Mouse (Mus musculus): ENCODE data around the gene Xrcc5. TPM values are rescaled to one million over a fixed set of nuclear protein-coding genes. Genes with fewer than 3 reads are reported as not detected.

Gene Xrcc5
- polyA plus RNA-seq, 1 experiment from 2014 or later = 52.3 TPM

GRCm38 (mm10) chr1:72383651-72384050 is 76.4 kb downstream of the Xrcc5 start:
- Histone ChIP-seq H3K4me3 (ENCODE audit: low read depth, low read length) (no peak overlapping the region), H3K9me3 (ENCODE audit: control insufficient read depth, low read length) (no peaks in the 10 kb centered on the region), H3K4me1 (ENCODE audit: control insufficient read depth, insufficient read depth, low read length) (no peaks in the 10 kb centered on the region), H3K4me2 (no peak overlapping the region), H3K27ac (ENCODE audit: low read depth, low read length) (no peak overlapping the region), H3K36me3 (ENCODE audit: control insufficient read depth, insufficient read depth, low read length) (no peaks in the 10 kb centered on the region), H3K27me3 (ENCODE audit: control insufficient read depth, insufficient read depth, low read length) (no peaks in the 10 kb centered on the region), H3K9ac (ENCODE audit: low read length) (no peak overlapping the region)
- ATAC-seq (ENCODE audit: low FRiP score) (no peak), DNase-seq (ENCODE audit: low spot score, missing footprints) (no peak)
- 84% methylated on average over 5 of the region's 5 CpGs for WGBS

DNA sequence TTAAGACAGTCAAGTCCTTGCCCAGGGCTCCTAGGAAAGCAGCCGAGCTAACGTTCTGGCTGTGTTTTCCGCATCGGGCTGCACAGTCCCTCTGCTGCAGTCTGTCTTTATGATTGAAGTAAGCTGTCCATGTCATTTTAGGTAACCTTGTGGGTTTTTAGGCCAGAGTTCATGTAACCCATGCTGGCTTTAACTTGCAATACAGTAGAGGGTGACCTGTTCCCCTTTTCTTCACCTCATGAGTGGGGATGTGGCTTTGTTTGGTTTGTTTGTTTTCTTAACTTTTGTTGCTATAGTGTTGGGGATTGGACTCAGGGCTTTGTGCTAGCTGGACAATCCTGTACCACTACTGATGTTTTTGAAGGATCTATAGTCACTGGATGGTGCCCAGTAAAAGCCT is 83.2 kb downstream of the Xrcc5 start:
- H3K9ac ChIP-seq (ENCODE audit: low read length) = no peak overlapping the region
- H3K4me3 ChIP-seq (ENCODE audit: low read depth, low read length) = no peak overlapping the region
- H3K9me3 ChIP-seq (ENCODE audit: control insufficient read depth, low read length) = no peaks in the 10 kb centered on the region
- DNase-seq (ENCODE audit: low spot score, missing footprints) (no peak), ATAC-seq (ENCODE audit: low FRiP score) (no peak)
- WGBS = 85% methylated on average over 4 of the region's 4 CpGs
- no peaks in the 10 kb centered on the region for H3K36me3 ChIP-seq (ENCODE audit: control insufficient read depth, insufficient read depth, low read length)
- no peak overlapping the region for H3K27ac ChIP-seq (ENCODE audit: low read depth, low read length)
- no peak overlapping the region for H3K4me2 ChIP-seq
- H3K27me3 ChIP-seq (ENCODE audit: control insufficient read depth, insufficient read depth, low read length) = no peaks in the 10 kb centered on the region
- no peaks in the 10 kb centered on the region for H3K4me1 ChIP-seq (ENCODE audit: control insufficient read depth, insufficient read depth, low read length)

DNA sequence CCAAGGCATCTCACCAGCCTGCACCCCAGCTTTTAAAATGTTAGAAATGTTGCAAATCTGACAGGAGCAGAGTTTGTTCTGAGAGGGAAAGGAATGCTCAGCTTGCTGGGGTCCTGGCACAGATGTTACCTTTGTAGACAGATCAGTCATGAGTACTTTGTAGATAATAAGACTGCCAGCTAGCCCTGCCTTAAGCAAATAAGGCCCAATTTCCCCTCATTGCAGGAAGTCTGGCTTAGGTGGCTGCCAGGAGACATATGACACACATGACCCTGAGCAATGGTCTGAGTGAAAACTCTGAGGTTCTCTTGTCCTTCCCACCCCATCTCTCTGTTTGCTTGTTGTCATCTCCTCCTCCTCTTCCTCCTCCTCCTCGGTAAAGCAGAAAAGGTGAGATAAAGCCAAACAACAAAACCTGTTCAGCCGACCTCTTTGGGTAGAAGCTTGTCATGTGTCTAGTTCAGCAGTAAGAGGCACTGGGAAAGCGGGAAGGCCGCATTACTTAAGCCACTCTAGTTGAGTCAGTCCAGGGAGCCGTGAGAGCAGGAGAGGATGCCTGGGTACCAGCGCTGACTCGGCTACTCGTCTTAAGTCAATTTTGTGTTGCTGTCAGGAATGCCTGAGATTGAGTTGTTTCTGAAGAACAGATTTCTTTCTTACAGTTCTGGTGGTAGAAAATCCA is 92.6 kb downstream of the Xrcc5 start:
- H3K27ac ChIP-seq (ENCODE audit: low read depth, low read length) = no peak overlapping the region
- H3K4me1 ChIP-seq (ENCODE audit: control insufficient read depth, insufficient read depth, low read length) = no peaks in the 10 kb centered on the region
- no peaks in the 10 kb centered on the region for H3K36me3 ChIP-seq (ENCODE audit: control insufficient read depth, insufficient read depth, low read length)
- no peak for ATAC-seq (ENCODE audit: low FRiP score)
- no peaks in the 10 kb centered on the region for H3K27me3 ChIP-seq (ENCODE audit: control insufficient read depth, insufficient read depth, low read length)
- H3K9me3 ChIP-seq (ENCODE audit: control insufficient read depth, low read length) = no peaks in the 10 kb centered on the region
- no peak overlapping the region for H3K4me3 ChIP-seq (ENCODE audit: low read depth, low read length)
- DNase-seq (ENCODE audit: low spot score, missing footprints) = no peak
- 93% methylated on average over 8 of the region's 8 CpGs for WGBS
- H3K4me2 ChIP-seq = no peak overlapping the region
- no peak overlapping the region for H3K9ac ChIP-seq (ENCODE audit: low read length)

- no peak overlapping the region for H3K4me3 ChIP-seq (ENCODE audit: low read depth, low read length)
- no peaks in the 10 kb centered on the region for H3K4me1 ChIP-seq (ENCODE audit: control insufficient read depth, insufficient read depth, low read length)
- no peak overlapping the region for H3K4me2 ChIP-seq
- ATAC-seq (ENCODE audit: low FRiP score) = no peak
- H3K27ac ChIP-seq (ENCODE audit: low read depth, low read length) = no peak overlapping the region
- H3K36me3 ChIP-seq (ENCODE audit: control insufficient read depth, insufficient read depth, low read length) = no peaks in the 10 kb centered on the region
- H3K9me3 ChIP-seq (ENCODE audit: control insufficient read depth, low read length) = no peaks in the 10 kb centered on the region
- H3K27me3 ChIP-seq (ENCODE audit: control insufficient read depth, insufficient read depth, low read length) = no peaks in the 10 kb centered on the region
- 84% methylated on average over 9 of the region's 9 CpGs for WGBS
- no peak for DNase-seq (ENCODE audit: low spot score, missing footprints)
- H3K9ac ChIP-seq (ENCODE audit: low read length) = no peak overlapping the region; the same call in 1 of the 2 replicates
These were observed 93.4 kb downstream of the Xrcc5 start for GRCm38 (mm10) chr1:72400616-72401015.

GRCm38 (mm10) chr1:72401331-72402069 is 94.3 kb downstream of the Xrcc5 start:
- H3K9me3 ChIP-seq (ENCODE audit: control insufficient read depth, low read length) = no peaks in the 10 kb centered on the region
- no peak overlapping the region for H3K4me2 ChIP-seq
- no peak overlapping the region for H3K9ac ChIP-seq (ENCODE audit: low read length)
- DNase-seq (ENCODE audit: low spot score, missing footprints) (no peak), ATAC-seq (ENCODE audit: low FRiP score) (no peak)
- H3K4me3 ChIP-seq (ENCODE audit: low read depth, low read length) = no peak overlapping the region
- no peaks in the 10 kb centered on the region for H3K4me1 ChIP-seq (ENCODE audit: control insufficient read depth, insufficient read depth, low read length)
- 75% methylated on average over 8 of the region's 8 CpGs for WGBS
- H3K27me3 ChIP-seq (ENCODE audit: control insufficient read depth, insufficient read depth, low read length) = no peaks in the 10 kb centered on the region
- no peak overlapping the region for H3K27ac ChIP-seq (ENCODE audit: low read depth, low read length)
- no peaks in the 10 kb centered on the region for H3K36me3 ChIP-seq (ENCODE audit: control insufficient read depth, insufficient read depth, low read length)

DNA sequence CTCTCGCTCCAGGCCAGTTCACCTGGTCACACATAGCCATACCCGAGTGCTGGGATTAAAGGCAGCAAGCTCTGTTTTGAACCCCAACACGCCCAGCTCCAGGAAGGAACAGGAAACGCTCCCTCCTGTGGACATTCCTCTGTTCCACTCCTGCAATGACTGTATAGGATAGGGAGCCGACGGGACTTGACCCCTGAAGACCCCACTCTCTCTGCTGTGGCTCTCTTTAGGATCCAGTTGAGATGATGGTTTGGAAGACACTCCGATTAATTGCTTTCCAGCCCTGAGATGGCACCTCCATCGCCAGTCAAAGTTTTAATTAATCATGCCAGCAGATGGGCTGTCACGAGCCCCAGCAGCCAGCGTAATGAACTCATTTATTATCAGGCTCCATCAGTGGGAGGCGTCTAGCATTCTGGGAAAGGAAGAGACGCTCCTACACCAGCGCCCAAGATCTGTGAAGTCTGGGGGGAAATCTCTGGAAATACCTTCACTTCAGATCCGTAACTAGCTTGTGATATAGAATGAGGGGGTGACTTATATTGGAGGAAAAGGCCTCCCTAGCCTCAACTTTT is 99.4 kb downstream of the Xrcc5 start:
- Histone ChIP-seq H3K36me3 (ENCODE audit: control insufficient read depth, insufficient read depth, low read length) (no peaks in the 10 kb centered on the region), H3K27ac (ENCODE audit: low read depth, low read length) (no peak overlapping the region), H3K4me1 (ENCODE audit: control insufficient read depth, insufficient read depth, low read length) (no peaks in the 10 kb centered on the region), H3K27me3 (ENCODE audit: control insufficient read depth, insufficient read depth, low read length) (no peaks in the 10 kb centered on the region), H3K4me3 (ENCODE audit: low read depth, low read length) (no peak overlapping the region), H3K4me2 (no peak overlapping the region), H3K9me3 (ENCODE audit: control insufficient read depth, low read length) (no peaks in the 10 kb centered on the region), H3K9ac (ENCODE audit: low read length) (no peak overlapping the region)
- no peak for ATAC-seq (ENCODE audit: low FRiP score)
- 84% methylated on average over 14 of the region's 14 CpGs for WGBS
- no peak for DNase-seq (ENCODE audit: low spot score, missing footprints)

GRCm38 (mm10) chr1:72409936-72410335 is 102.7 kb downstream of the Xrcc5 start:
- no peak for DNase-seq (ENCODE audit: low spot score, missing footprints)

DNA sequence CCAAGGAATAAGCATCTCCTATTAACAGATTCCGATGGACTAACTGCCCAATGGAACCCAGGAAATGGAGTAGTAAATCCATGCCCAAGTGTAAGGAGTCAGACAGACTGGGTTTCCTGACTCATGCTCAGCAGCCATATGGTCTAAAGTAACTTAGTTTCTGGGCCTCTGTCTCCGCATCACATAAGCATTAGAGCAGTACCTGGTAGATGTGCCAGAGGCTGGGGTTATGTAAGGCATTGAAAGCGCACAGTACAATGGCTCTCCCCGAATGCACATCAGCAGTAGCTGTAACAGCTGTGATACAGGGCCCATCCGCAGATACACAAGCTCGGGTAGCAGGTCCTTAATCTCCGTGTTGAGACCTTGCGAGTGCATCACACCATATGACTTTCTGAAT is 103.9 kb downstream of the Xrcc5 start:
- DNase-seq (ENCODE audit: low spot score, missing footprints) (no peak), ATAC-seq (ENCODE audit: low FRiP score) (no peak)
- Histone ChIP-seq H3K27me3 (ENCODE audit: control insufficient read depth, insufficient read depth, low read length) (no peaks in the 10 kb centered on the region; the same call in 1 of the 2 replicates), H3K9me3 (ENCODE audit: control insufficient read depth, low read length) (no peaks in the 10 kb centered on the region), H3K4me2 (no peak overlapping the region), H3K36me3 (ENCODE audit: control insufficient read depth, insufficient read depth, low read length) (no peaks in the 10 kb centered on the region), H3K4me1 (ENCODE audit: control insufficient read depth, insufficient read depth, low read length) (peaks cover 10% of the 10 kb centered on the region), H3K9ac (ENCODE audit: low read length) (no peak overlapping the region), H3K4me3 (ENCODE audit: low read depth, low read length) (no peak overlapping the region), H3K27ac (ENCODE audit: low read depth, low read length) (no peak overlapping the region)
- 91% methylated on average over 8 of the region's 8 CpGs for WGBS

More at GRCm38 (mm10) chr1:72409936-72410335, 102.7 kb downstream of the Xrcc5 start:
- Histone ChIP-seq H3K4me1 (ENCODE audit: control insufficient read depth, insufficient read depth, low read length) (peaks cover 8% of the 10 kb centered on the region), H3K36me3 (ENCODE audit: control insufficient read depth, insufficient read depth, low read length) (no peaks in the 10 kb centered on the region), H3K4me2 (no peak overlapping the region), H3K4me3 (ENCODE audit: low read depth, low read length) (no peak overlapping the region), H3K9ac (ENCODE audit: low read length) (no peak overlapping the region), H3K27ac (ENCODE audit: low read depth, low read length) (no peak overlapping the region), H3K27me3 (ENCODE audit: control insufficient read depth, insufficient read depth, low read length) (no peaks in the 10 kb centered on the region), H3K9me3 (ENCODE audit: control insufficient read depth, low read length) (no peaks in the 10 kb centered on the region)
- 87% methylated on average over 5 of the region's 5 CpGs for WGBS
- no peak for ATAC-seq (ENCODE audit: low FRiP score)

- H3K9ac ChIP-seq (ENCODE audit: low read length) = no peak overlapping the region
- peaks cover 10% of the 10 kb centered on the region for H3K4me1 ChIP-seq (ENCODE audit: control insufficient read depth, insufficient read depth, low read length)
- H3K4me2 ChIP-seq = no peak overlapping the region
- DNase-seq (ENCODE audit: low spot score, missing footprints) (no peak), ATAC-seq (ENCODE audit: low FRiP score) (no peak)
- no peaks in the 10 kb centered on the region; the same call in 1 of the 2 replicates for H3K27me3 ChIP-seq (ENCODE audit: control insufficient read depth, insufficient read depth, low read length)
- WGBS = 93% methylated on average over 8 of the region's 8 CpGs
- H3K4me3 ChIP-seq (ENCODE audit: low read depth, low read length) = no peak overlapping the region
- H3K27ac ChIP-seq (ENCODE audit: low read depth, low read length) = no peak overlapping the region
- H3K36me3 ChIP-seq (ENCODE audit: control insufficient read depth, insufficient read depth, low read length) = no peaks in the 10 kb centered on the region
- no peaks in the 10 kb centered on the region for H3K9me3 ChIP-seq (ENCODE audit: control insufficient read depth, low read length)
These were observed 106.0 kb downstream of the Xrcc5 start for GRCm38 (mm10) chr1:72413205-72413604.
